ENCODE assay signal across 19 mouse cellular contexts in the genomic region with DNA sequence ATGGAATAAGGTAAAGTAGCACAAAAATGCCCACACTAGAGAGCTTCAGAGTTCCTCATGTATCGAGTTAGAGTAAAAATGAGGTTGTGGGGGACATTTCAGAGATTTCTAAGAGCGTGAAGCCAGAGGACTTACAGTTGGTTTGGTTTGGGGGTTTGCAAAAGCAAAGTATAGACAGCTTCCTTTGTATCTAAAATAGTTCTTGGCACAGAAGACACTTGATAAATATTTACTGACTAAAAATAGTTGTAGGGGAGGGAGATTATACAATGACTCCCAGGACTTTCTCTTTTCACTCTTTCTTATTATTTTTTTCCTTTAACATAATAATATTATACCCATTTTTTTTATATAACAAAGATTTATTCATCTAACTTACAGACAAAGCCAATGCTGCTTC.
DNase-seq lines count a peak whose midpoint lies in the region; ATAC-seq and TF ChIP-seq lines count a peak whose summit lies in the region.
"Had no signal": no experiment of that assay in that cellular context is flagged by ENCODE, and none has a peak within 500 bp of the region (broad histone marks: within the 10 kb centered on the region; RNA-seq: fewer than 3 reads in every experiment).

No protein-coding gene starts in this region.

- H3K4me3 ChIP-seq in heart, embryonic 13.5 days: no peak overlapping the region
- no peak overlapping the region for H3K4me3 ChIP-seq in liver, postnatal 0 days (ENCODE audit: low read depth, low read length)
- H3K4me3 ChIP-seq in liver, embryonic 12.5 days: no peak overlapping the region
- no peak overlapping the region for H3K4me3 ChIP-seq in heart, embryonic 16.5 days (ENCODE audit: low read length)
- H3K4me3 ChIP-seq: forebrain, embryonic 15.5 days; limb, embryonic 13.5 days; midbrain, embryonic 15.5 days had no signal

- no peak for DNase-seq in heart, adult 11 months
- DNase-seq in liver, postnatal 0 days: no peak
- DNase-seq in heart, postnatal 10 days: peak; percentile 15 to 16
- no peak for DNase-seq in testis, postnatal 14 days (ENCODE audit: low spot score)
- DNase-seq in left cerebral cortex, adult 9 months (ENCODE audit: low spot score in 2 of 2): no peak
- DNase-seq: adrenal gland, postnatal 14 days; cerebellum, adult 11-12 months; cerebellum, postnatal 25 days; kidney, adult 8-10 months; kidney, postnatal 25 days; thymus, postnatal 36 days had no signal

- no peak for ATAC-seq in heart, embryonic 13.5 days (ENCODE audit: extremely low read depth, insufficient number of reproducible peaks, low FRiP score, low TSS enrichment)
- no peak for ATAC-seq in liver, postnatal 0 days
- no peak for ATAC-seq in liver, embryonic 12.5 days
- ATAC-seq in heart, embryonic 16.5 days (replicated peaks; ENCODE audit: extremely low read depth, insufficient read depth, low FRiP score): peak; percentile 55; the same call in 1 of the 2 replicates
- ATAC-seq: activated CD4-positive, CD25-positive, alpha-beta regulatory T cell, adult 4 months; forebrain, embryonic 15.5 days; midbrain, embryonic 15.5 days; Patski had no signal

- intact Hi-C loops in heart, postnatal 10 days (cut with DNase I): no loop called here

- H3K4me1 ChIP-seq in heart, embryonic 13.5 days: peaks cover 16% of the 10 kb centered on the region
- peaks cover 14% of the 10 kb centered on the region for H3K4me1 ChIP-seq in liver, postnatal 0 days (ENCODE audit: insufficient read depth)
- peaks cover 4% of the 10 kb centered on the region for H3K4me1 ChIP-seq in liver, embryonic 12.5 days
- peaks cover 10% of the 10 kb centered on the region for H3K4me1 ChIP-seq in heart, embryonic 16.5 days (ENCODE audit: control insufficient read depth, insufficient read depth, low read length)
- H3K4me1 ChIP-seq: limb, embryonic 13.5 days; midbrain, embryonic 15.5 days had no signal

- no peaks in the 10 kb centered on the region for H3K9me3 ChIP-seq in heart, embryonic 13.5 days
- no peaks in the 10 kb centered on the region for H3K9me3 ChIP-seq in liver, postnatal 0 days (ENCODE audit: low read length)
- H3K9me3 ChIP-seq in liver, embryonic 12.5 days (replicated peaks): no peaks in the 10 kb centered on the region
- H3K9me3 ChIP-seq in heart, embryonic 16.5 days (replicated peaks; ENCODE audit: control insufficient read depth, low read length): no peaks in the 10 kb centered on the region
- H3K9me3 ChIP-seq: forebrain, embryonic 15.5 days; limb, embryonic 13.5 days; midbrain, embryonic 15.5 days had no signal

- no peak for TF ChIP-seq EP300 in liver, postnatal 0 days (IDR thresholded peaks at IDR 0.05; ENCODE audit: low read depth)

- WGBS in heart, embryonic 13.5 days: 44% methylated on average over 2 of the region's 2 CpGs
- WGBS in liver, postnatal 0 days (ENCODE audit: insufficient replicate concordance): 58% methylated on average over 2 of the region's 2 CpGs
- 76% methylated on average over 2 of the region's 2 CpGs for WGBS in liver, embryonic 12.5 days (ENCODE audit: insufficient replicate concordance)
- WGBS in heart, embryonic 16.5 days: 42% methylated on average over 2 of the region's 2 CpGs

- H3K27ac ChIP-seq in heart, embryonic 13.5 days (replicated peaks): peak overlapping the region; percentile 59
- peak overlapping the region; percentile 66; the same call in 1 of the 2 replicates for H3K27ac ChIP-seq in liver, postnatal 0 days (ENCODE audit: low read depth)
- no peak overlapping the region for H3K27ac ChIP-seq in liver, embryonic 12.5 days
- peak overlapping the region; percentile 83 for H3K27ac ChIP-seq in heart, embryonic 16.5 days (ENCODE audit: low read length)
- H3K27ac ChIP-seq: forebrain, embryonic 15.5 days; limb, embryonic 13.5 days; midbrain, embryonic 15.5 days had no signal

- 0 out of 2 replicates have a peak overlapping the region, but pooled peaks have one; percentile 16 for H3K9ac ChIP-seq in heart, embryonic 13.5 days
- no peak overlapping the region for H3K9ac ChIP-seq in liver, postnatal 0 days (replicated peaks)
- H3K9ac ChIP-seq in liver, embryonic 12.5 days: no peak overlapping the region
- no peak overlapping the region; the same call in 1 of the 2 replicates for H3K9ac ChIP-seq in heart, embryonic 16.5 days (ENCODE audit: low read length)
- H3K9ac ChIP-seq: forebrain, embryonic 15.5 days; limb, embryonic 13.5 days; midbrain, embryonic 15.5 days had no signal

- H3K36me3 ChIP-seq in heart, embryonic 13.5 days: peaks cover 9% of the 10 kb centered on the region
- no peaks in the 10 kb centered on the region for H3K36me3 ChIP-seq in liver, postnatal 0 days (replicated peaks; ENCODE audit: insufficient read depth, low read length)
- 0 out of 2 replicates have a peak, but pooled peaks cover 3% of the 10 kb centered on the region for H3K36me3 ChIP-seq in liver, embryonic 12.5 days
- no peaks in the 10 kb centered on the region for H3K36me3 ChIP-seq in heart, embryonic 16.5 days (ENCODE audit: control insufficient read depth, insufficient read depth)
- H3K36me3 ChIP-seq: midbrain, embryonic 15.5 days had no signal

- no peaks in the 10 kb centered on the region for H3K27me3 ChIP-seq in heart, embryonic 13.5 days (replicated peaks)
- H3K27me3 ChIP-seq in liver, postnatal 0 days (ENCODE audit: insufficient read depth, low read length): no peaks in the 10 kb centered on the region
- H3K27me3 ChIP-seq in liver, embryonic 12.5 days (replicated peaks): no peaks in the 10 kb centered on the region
- H3K27me3 ChIP-seq in heart, embryonic 16.5 days (ENCODE audit: control insufficient read depth, insufficient read depth, low read length): no peaks in the 10 kb centered on the region
- H3K27me3 ChIP-seq: forebrain, embryonic 15.5 days; limb, embryonic 13.5 days; midbrain, embryonic 15.5 days; Patski had no signal

- H3K4me2 ChIP-seq in heart, embryonic 13.5 days: peak overlapping the region; percentile 41
- peak overlapping the region; percentile 13 for H3K4me2 ChIP-seq in liver, postnatal 0 days (ENCODE audit: low read depth, low read length)
- H3K4me2 ChIP-seq in liver, embryonic 12.5 days: no peak overlapping the region
- peak overlapping the region; percentile 52 for H3K4me2 ChIP-seq in heart, embryonic 16.5 days (ENCODE audit: low read depth, low read length)
- H3K4me2 ChIP-seq: forebrain, embryonic 15.5 days; limb, embryonic 13.5 days; midbrain, embryonic 15.5 days had no signal

- no peak for TF ChIP-seq CTCF in liver, postnatal 0 days (IDR thresholded peaks at IDR 0.05; ENCODE audit: low read depth)

Comparison
In these comparisons a context has a peak if more than half of its experiments do, and no peak if none do; other contexts are left out.
1. DNase-seq: peak in heart, postnatal 10 days (2 of 2); none in heart, adult 11 months (single experiment), liver, postnatal 0 days (single experiment), testis, postnatal 14 days (single experiment) and left cerebral cortex, adult 9 months (0 of 2).